Mouse (Mus musculus) small intestine, adult 2 months (tissue): ENCODE measurements at regions not wholly inside any gene's neighbourhood (a gene's known extent, or its start where the extent isn't known, plus 50 kb on each side); places are given as distances from the start of the nearest gene placed in this dataset.

Experiments
- H3K27ac ChIP-seq: fragments of 200-500 bp; 2 replicates; pipeline ENCODE4 v1.5.1; 2012; ENCODE audit warnings: low read depth, low read length, control low read depth, inconsistent platforms; ENCODE audit not compliant: insufficient read depth
- H3K27me3 ChIP-seq: fragments of 200-500 bp; 2 replicates; pipeline ENCODE4 v1.6.1; 2012; ENCODE audit warnings: mild to moderate bottlenecking, moderate library complexity, low read length, inconsistent platforms; ENCODE audit not compliant: control insufficient read depth, insufficient read depth
- H3K36me3 ChIP-seq: fragments of 200-500 bp; 2 replicates; pipeline ENCODE4 v1.6.1; 2012; ENCODE audit warnings: mild to moderate bottlenecking, low read length, control low read depth, inconsistent platforms; ENCODE audit not compliant: control insufficient read depth, insufficient read depth
- H3K4me1 ChIP-seq: fragments of 200-500 bp; 2 replicates; pipeline ENCODE4 v1.6.1; 2012; ENCODE audit warnings: low read length, inconsistent platforms, mixed read lengths; ENCODE audit not compliant: control insufficient read depth, insufficient read depth, insufficient read length
- H3K4me3 ChIP-seq: fragments of 200-500 bp; 2 replicates; pipeline ENCODE4 v1.5.1; 2012; ENCODE audit warnings: low read depth, mild to moderate bottlenecking, control low read depth, inconsistent platforms, low read length, moderate library complexity
- CTCF ChIP-seq: fragments of 200-500 bp; IDR thresholded peaks from 2 replicates; pipeline ENCODE4 v1.5.1; 2012; ENCODE audit warnings: low read depth, mild to moderate bottlenecking, control low read depth, inconsistent platforms, low read length, moderate library complexity, mixed read lengths; ENCODE audit not compliant: insufficient replicate concordance, insufficient read length; ENCODE audit errors: extremely low read depth
- POLR2A ChIP-seq: fragments of 200-500 bp; IDR thresholded peaks from 2 replicates; pipeline ENCODE4 v1.6.1; 2012; ENCODE audit warnings: low read depth, mild to moderate bottlenecking, control low read depth, inconsistent platforms, low read length, moderate library complexity
- WGBS: fragments of 180-500 bp; shearing (Covaris S2); methylation state at CpG from one replicate; pipeline ENCODE4 v1.1.7; 2018; 5-methylcytosine and 5-hydroxymethylcytosine counted together

GRCm38 (mm10) chr17:66235096-66235805, 111.9 kb downstream of the Ddx11 start:
- H3K36me3 ChIP-seq: no peaks in the 10 kb centered on the region
- 0 out of 2 replicates have a peak, but pooled peaks cover 4% of the 10 kb centered on the region for H3K27me3 ChIP-seq
- no peaks in the 10 kb centered on the region; the same call in 1 of the 2 replicates for H3K4me1 ChIP-seq
- whole genome bisulfite sequencing: 6% methylated on average over 19 of the region's 19 CpGs
- H3K27ac ChIP-seq: no peak overlapping the region
- TF ChIP-seq POLR2A: no peak
- peak; percentile 97 for TF ChIP-seq CTCF
- no peak overlapping the region for H3K4me3 ChIP-seq

DNA sequence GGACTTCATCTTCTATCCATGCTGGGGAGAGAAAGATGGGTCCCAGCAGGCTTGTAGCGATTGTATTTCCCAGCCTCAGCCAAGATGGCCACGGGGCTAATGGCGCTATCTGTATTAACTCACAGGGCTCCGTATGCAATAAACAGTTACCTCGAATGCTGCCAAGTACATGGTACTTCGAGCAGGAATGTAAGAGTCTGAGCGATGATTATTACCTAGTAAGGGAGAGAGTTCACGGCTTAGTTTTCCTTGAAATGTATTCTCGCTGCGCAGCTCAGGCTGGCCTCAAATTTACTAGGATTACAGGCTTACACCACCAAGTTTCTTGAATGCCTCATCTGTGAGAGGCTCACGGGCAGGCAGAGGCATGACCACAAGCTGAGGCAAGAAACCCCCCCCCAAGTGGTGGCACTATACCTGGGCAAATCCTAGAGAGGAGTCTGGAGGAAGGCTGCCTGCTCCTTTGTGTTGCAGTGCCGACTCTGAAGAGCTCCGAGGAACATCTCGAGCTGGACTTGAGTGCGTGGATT, 112.6 kb downstream of the Ddx11 start:
- H3K4me1 ChIP-seq: no peaks in the 10 kb centered on the region; the same call in 1 of the 2 replicates
- TF ChIP-seq CTCF: no peak
- no peak for TF ChIP-seq POLR2A
- H3K27me3 ChIP-seq: 0 out of 2 replicates have a peak, but pooled peaks cover 4% of the 10 kb centered on the region
- WGBS: 80% methylated on average over 15 of the region's 15 CpGs
- H3K36me3 ChIP-seq: no peaks in the 10 kb centered on the region
- no peak overlapping the region for H3K27ac ChIP-seq
- H3K4me3 ChIP-seq: no peak overlapping the region

GRCm38 (mm10) chr17:66241868-66242622, 118.7 kb downstream of the Ddx11 start:
- Histone ChIP-seq H3K36me3 (no peaks in the 10 kb centered on the region), H3K4me1 (no peaks in the 10 kb centered on the region), H3K27me3 (no peaks in the 10 kb centered on the region), H3K4me3 (peak overlapping the region; percentile 27; the same call in 1 of the 2 replicates), H3K27ac (no peak overlapping the region)
- 25% methylated on average over 9 of the region's 9 CpGs for WGBS
- no peak for TF ChIP-seq POLR2A
- TF ChIP-seq CTCF: no peak

GRCm38 (mm10) chr17:66244183-66244582, 120.9 kb downstream of the Ddx11 start:
- Histone ChIP-seq H3K27ac (no peak overlapping the region), H3K4me3 (no peak overlapping the region), H3K4me1 (no peaks in the 10 kb centered on the region), H3K27me3 (no peaks in the 10 kb centered on the region), H3K36me3 (no peaks in the 10 kb centered on the region)
- no peak for TF ChIP-seq CTCF
- 85% methylated on average over 14 of the region's 14 CpGs for WGBS

DNA sequence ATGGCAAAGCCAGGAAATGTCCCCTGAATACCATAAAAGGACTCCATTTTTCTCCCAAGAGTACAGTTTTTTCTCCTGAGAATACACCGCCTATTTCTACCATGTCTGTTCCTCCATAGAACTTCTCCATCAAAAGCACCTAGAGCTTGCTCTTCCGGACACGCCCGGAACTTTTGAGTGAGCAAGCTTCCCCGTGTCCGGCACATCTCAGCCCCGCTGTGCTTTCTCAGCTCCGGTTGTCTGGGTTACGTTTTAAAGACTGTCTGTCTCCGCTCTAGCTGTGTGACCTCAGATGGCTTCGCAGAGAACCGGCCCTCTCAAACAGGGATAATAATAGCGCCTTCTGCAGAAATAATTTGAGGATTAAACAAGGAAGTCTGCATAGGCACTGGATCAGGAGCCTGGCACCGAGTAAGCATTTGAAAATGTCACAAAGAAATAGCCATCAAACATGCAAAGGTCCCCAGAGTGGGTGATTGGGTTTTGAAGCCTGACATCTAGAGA, 122.8 kb downstream of the Ddx11 start:
- Histone ChIP-seq H3K4me3 (no peak overlapping the region), H3K4me1 (no peaks in the 10 kb centered on the region), H3K27ac (no peak overlapping the region), H3K27me3 (no peaks in the 10 kb centered on the region), H3K36me3 (no peaks in the 10 kb centered on the region)
- TF ChIP-seq POLR2A (no peak), CTCF (no peak)
- WGBS: 78% methylated on average over 14 of the region's 14 CpGs

- H3K27ac ChIP-seq: no peak overlapping the region
Observed at GRCm38 (mm10) chr17:66251495-66251894, 128.2 kb downstream of the Ddx11 start.

GRCm38 (mm10) chr17:66252926-66253325, 129.6 kb downstream of the Ddx11 start:
- no peaks in the 10 kb centered on the region for H3K4me1 ChIP-seq
- H3K27ac ChIP-seq: no peak overlapping the region
- no peak for TF ChIP-seq CTCF
- TF ChIP-seq POLR2A: no peak
- no peaks in the 10 kb centered on the region for H3K27me3 ChIP-seq
- no peaks in the 10 kb centered on the region for H3K36me3 ChIP-seq
- H3K4me3 ChIP-seq: no peak overlapping the region
- WGBS: 85% methylated on average over 6 of the region's 6 CpGs

More at GRCm38 (mm10) chr17:66251495-66251894, 128.2 kb downstream of the Ddx11 start:
- TF ChIP-seq POLR2A (no peak), CTCF (no peak)
- WGBS: 55% methylated on average over 2 of the region's 2 CpGs
- Histone ChIP-seq H3K27me3 (no peaks in the 10 kb centered on the region), H3K4me3 (no peak overlapping the region), H3K36me3 (no peaks in the 10 kb centered on the region), H3K4me1 (no peaks in the 10 kb centered on the region)
